Mouse (Mus musculus): Measurements from ENCODE around the gene Uck2.

Uck2 gene

GRCm38 (mm10) chr1:167208816-167209215 is 76.3 kb downstream of the Uck2 start:
- no peak for DNase-seq (ENCODE audit: low spot score)

DNA sequence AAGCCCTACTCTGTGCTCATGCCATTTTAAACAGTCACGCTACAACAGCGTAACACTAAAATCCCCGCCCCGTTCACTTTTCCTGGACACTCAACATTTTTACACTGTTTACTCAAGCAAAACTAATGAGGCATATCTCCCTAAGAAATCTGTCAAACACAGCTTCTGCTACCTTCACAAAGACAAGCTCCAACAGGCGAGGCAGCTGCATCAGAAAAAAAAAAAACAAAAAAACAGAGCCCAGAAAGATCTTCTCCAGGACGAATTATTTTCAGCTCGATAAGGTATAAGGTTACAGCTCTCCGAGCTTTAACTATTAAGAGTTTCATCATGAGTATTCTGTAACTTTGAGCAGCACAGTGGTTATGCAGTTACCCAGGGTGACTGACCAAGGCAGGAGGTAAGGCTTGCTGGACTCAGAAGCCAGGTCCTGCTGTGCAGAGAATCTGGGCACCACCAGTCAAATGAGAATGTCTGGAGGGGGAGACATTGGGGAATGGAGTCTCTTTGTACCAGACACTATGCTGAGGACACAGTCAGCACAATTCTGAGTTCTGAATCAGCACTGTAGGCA is 79.9 kb downstream of the Uck2 start:
- DNase-seq (ENCODE audit: low spot score): peak; percentile 25

DNA sequence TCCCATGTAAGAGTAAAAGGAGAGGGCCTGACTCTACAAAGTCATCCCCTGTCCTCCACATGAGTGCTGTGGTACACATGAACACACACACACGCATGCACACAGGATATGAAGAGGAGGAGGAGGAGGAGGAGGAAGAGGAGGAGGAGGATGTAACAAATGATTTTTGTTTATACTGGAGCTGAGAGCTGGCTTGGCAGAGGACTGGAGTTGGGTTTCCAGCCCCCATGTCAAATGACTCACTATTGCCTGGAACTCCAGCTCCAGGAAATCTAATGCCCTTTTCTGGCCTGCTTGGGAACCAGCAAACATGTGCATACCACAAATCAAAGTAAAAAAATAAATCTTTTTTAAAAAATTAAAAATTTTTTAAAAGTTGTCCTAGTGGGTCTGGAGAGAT is 80.7 kb downstream of the Uck2 start:
- DNase-seq (ENCODE audit: low spot score): no peak

DNA sequence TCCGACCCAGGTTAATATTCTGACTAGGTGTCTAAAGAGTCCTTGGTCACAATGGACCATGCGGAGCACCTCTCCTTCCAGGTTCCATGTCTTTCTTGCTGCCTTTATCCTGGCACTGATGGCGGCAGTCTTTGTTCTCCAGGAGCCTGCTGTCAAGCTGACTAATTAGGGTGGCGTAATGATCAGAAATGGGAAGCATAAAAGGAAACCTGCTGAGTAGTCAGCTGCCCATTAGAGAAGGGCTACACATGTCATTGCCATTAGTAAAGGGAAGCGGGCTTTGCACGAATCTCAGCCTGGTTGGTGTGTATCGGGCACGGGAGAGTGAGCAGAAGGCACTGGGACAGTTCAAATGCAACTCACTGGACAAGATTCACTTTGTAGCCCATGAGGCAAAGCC is 90.4 kb downstream of the Uck2 start:
- peak; percentile 22 for DNase-seq (ENCODE audit: low spot score)

DNA sequence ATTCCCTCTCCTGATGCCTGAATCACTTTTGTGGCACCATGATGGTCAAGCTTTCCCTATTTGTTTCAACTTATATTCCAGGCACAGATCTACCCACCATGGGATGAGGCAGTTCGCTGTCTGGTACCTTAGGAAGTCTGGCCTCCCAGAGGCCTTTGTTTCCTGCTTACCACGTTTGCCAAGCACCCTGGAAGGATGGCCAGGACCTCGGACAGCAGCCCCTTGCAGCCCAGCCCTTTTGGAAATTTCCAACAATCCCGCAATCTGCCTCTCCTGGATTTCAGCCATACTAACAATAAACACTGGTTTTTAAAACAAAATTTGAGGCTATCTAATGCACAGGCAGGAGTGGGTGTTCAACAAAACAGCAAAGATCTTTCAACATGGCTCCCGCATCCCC is 97.3 kb downstream of the Uck2 start:
- peak; percentile 47 for DNase-seq (ENCODE audit: low spot score)

- peak; percentile 64 for DNase-seq (ENCODE audit: low spot score)
Observed at GRCm38 (mm10) chr1:167181919-167182616, 103.1 kb downstream of the Uck2 start.

Data from embryo, embryonic 10.5 days (tissue).